Mouse (Mus musculus): ENCODE measurements at regions not wholly inside any gene's neighbourhood (a gene's known extent, or its start where the extent isn't known, plus 50 kb on each side); places are given as distances from the start of the nearest gene placed in this dataset.

DNA sequence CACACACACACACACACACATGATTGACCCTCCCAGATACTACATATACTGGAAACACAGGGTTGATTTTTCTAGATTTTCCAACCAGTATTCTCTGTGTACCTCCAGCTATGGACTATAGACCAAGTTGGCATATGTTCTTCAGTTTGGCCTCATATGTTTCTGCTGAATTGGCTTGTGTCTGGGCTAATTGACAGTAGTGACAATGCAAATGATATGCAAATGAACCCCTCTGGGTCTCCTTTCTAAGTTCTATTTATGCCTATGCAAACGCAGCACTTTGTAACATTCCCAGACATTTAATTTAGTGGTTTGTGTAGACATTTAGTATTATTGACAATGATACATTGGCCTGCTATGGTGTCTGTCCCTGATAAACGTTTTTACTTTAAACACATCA is 582.0 kb upstream of the Negr1 start:
- in situ Hi-C loops (cut with MboI, MseI) = no loop called here

DNA sequence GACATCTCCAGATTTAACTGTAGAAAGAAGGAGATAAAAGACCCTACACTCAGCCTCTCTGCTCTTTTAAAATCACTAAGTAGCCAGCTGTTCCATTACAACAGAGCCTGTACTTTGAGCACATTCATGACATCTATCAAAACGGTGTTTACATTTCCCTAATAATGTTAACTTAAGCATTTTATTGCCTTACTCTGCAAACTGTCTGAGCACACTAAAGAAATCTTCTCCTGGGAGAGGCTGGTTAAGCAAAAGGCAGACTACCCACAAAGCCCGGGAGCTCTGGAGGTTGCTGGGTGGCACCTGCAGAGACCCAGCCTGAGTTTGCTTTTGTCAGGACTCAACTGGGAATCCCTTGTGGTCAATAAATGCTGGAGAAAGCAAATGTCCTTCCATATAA is 567.5 kb upstream of the Negr1 start:
- in situ Hi-C loops (cut with MboI, MseI) = no loop called here

DNA sequence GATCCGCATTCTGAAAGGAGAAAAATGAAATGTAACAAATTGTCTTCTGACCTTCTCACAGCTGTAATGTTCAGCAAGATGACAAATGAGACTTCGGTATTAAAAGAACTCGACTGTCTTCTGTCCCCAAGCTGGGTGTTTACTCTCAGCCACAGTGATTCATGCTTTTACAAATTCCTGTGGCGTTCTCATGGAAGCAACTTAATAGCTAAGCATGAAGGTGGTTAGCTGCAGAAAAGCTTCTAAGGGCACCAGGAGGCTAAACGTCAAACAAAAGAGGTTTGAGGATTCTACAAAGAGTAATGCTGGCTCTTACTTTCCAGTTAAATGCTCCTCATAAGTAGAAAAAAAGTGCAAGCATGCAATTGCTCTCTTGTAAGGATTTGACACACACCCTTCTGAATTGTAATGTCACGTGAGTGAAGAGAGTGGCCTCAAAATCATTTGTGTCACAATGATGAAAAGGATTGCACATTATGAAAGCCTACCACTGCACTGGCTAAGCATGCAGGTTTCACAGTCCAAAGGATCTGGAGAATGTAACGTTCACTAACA is 543.8 kb upstream of the Negr1 start:
- in situ Hi-C loops (cut with MboI, MseI) = no loop called here

DNA sequence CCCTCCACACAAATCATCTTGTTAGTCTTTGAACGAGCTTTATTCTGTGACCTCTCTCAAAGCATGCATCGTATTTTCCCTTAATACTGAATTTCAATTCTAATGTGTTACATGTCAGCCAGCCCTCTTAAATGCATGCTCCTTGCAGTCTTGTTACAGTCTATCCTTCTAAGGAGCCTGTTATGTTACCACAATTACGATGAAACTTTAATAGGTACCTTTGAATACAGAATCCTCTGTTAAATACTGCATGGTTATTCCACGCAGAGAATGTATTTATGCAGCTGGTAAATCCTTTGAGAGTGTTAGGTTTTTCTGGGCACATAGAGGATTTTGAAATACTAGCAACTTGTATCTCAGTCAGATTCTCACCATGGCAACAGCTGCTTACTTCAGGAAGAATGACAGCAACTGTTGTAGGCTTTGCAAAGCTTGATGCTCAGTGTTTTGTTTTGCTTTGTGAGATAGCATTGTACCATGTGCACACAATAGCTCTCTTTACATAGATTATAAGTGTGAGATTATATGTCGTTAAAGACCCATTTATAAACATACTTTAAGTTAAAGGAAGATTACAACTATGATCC is 532.9 kb upstream of the Negr1 start:
- in situ Hi-C loops (cut with MboI, MseI) = no loop called here

DNA sequence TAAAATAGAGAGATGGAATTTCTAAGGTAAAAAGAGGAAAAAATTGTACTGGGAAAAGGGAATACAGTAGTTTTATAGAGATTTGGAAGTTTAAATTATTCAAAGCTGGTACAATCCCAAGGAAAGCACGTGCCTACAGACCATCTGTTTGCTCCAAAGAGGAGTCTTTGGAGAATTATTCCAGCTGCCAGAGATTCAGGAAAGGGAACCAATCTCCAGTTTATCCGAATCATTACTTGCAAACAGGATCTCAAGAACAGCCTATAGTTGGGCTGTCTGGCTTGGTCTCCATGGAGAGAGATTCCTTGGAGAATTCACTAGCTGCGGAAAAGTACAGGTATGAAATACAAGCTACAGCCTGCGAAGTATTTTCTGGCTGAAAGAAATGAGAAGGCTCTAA is 491.3 kb upstream of the Negr1 start:
- in situ Hi-C loops (cut with MboI, MseI) = no loop called here

DNA sequence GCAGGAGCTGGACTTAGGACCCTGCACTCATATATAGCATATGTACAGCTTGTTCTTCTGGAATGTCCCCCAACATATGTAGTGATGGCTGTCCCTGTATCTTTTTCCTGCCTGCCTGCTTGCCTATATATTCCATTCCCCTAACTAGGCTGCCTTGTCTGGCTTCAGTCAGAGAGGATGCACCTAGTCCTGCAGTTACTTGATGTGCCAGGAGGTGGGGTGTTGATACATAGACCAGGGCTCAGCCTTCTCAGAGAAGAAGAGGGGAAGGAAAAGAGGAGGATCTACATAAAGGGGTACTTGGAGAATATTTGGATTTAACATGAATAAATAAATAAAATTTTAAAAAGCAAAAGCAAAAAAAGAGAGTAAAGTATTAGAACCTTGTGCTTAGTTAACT is 479.3 kb upstream of the Negr1 start:
- in situ Hi-C loops (cut with MboI, MseI) = no loop called here

DNA sequence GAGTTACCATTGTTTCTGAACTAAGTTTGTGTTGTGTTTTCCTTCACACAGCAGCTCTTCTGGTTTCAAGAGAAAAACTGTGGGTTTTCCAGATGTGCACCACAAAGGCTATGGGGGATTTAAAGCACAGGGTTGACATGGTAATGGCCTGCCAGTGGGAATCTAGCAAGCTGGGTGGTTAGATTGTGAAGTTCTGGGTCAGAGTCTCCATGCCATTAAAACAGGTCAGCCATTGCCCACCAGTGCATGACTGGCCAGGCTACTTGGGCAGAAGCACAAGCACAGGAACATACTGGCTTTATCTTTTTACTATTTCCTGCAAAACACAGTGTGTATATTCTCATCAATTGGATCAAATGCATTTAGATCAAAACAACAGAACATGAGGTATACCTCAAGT is 467.9 kb upstream of the Negr1 start:
- in situ Hi-C loops (cut with MboI, MseI) = no loop called here

DNA sequence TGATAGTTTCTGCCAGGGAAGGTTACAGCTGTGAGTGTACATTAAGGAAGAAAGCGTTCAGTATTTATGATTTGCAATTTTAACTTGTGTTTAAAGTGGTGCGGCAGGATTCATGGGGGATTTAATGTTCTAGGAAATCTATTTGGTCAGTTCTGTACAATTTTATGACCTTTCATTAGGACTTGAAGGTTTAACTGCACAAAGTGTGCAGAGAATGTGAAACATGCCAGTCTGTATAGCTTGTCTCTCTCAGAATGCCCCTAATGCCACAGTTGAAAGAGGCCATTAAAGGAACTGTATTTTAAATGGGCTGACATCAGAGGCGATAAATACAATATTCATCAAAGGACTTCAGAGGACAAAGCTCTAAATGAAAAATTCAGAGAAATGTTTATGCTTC is 466.6 kb upstream of the Negr1 start:
- in situ Hi-C loops (cut with MboI, MseI) = no loop called here

DNA sequence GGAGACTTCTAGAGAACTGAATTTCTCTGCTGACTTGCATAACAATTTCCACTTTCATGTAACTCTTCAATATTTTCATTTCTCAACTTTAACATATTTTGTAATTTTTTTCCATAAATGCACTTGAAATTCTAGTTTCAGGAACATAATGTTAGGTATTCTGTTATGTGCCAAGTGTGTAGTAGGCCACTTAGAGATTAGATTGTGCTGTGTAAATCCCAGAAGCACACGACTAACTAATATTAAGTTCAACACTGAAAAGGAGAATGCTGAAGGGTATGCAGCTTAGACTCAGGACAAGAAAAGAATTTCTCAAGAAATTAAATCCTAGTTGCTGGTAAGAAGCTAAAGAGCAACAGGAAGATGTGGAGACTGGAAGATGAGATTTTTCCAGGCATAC is 455.8 kb upstream of the Negr1 start:
- in situ Hi-C loops (cut with MboI, MseI) = no loop called here

DNA sequence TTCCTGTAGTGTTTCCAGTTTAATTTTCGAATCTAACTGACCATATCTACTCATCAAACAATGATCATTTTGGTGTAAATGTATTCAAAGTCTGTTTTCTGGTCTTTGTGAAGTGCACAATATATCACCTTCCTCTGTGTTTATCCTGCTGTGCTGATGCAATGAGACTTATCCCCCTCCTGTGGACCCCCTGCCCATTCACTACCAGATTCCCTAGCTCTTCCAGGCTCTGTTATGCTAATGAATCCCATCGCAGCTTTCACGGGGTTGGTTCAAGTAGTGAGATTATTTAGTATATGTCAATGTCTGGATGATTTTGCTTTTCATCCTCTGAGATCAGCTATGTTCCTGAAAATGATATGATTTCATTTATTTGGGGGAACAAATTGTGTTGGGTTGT is 441.3 kb upstream of the Negr1 start:
- in situ Hi-C loops (cut with MboI, MseI) = no loop called here

DNA sequence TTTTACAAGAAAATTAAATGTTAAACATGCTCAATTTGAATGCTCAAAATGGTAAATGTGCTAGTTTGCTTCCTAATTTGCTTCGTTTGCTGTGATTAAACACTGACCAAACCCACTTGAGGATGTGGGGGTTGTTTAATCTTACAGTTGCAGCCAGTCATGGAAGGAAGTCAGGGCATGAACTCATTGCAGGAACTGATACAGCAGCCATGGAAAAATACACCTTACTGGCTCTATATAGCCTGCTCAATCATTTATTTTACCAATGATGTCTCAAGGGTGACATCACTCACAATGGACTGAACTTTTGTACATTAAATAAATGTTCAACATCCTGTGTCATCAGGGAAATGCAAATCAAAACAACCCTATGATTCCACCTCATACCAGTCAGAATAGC is 430.0 kb upstream of the Negr1 start:
- in situ Hi-C loops (cut with MboI, MseI) = no loop called here

DNA sequence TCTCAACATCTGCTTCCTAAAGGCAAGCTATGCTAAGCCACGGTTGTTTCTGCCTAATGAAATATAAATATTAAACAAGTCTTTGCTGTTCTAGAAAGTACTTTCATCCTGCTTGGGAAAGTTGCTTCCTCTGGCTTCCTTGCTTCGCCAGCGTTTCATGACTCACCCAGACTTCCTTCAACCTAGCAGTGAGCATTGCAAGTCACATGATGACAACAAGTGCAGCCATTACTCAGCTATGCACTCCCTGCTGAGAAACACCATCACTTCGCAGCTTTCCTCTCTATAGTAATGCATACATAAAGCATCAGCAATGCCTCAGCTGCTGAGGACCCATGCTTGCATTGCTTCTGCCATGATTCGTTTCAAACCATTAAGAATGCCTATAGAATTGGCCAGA is 420.2 kb upstream of the Negr1 start:
- in situ Hi-C loops (cut with MboI, MseI) = no loop called here

DNA sequence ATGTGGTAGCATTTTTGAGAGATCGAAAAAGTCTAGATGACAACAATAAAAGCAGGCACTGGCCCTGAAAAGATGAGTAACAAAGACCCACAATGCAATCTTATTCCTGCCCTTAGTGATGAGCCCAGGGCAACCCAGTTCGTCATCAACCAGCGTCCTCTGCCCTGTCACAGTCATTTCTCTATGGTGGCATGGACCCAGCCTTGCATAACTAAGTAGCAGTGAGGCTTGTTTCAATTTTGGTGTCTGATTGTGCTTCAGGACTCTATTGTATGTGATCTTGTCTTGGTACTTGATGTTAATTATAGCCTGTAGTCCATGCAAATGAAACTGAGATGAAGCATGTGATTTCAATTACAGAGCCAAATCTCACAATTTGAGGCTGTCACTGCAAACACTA is 412.3 kb upstream of the Negr1 start:
- in situ Hi-C loops (cut with MboI, MseI) = no loop called here

DNA sequence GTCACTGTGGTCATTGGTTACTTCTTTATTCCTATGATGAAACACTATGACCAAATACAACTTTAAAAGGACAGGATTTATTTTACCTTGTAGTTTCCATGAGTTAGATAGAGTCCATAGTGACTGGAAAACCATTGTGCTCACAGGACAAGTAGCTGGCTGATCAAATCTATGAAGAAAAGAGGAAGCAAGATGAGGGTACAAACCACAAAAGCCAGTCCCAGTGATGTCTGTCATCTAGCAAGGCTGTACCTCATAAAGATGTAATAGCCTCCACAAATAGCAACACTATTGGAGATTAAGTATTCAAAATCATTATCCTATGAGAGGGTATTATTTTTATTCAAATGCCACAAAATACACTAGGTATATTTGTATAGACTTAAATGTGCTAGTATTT is 391.5 kb upstream of the Negr1 start:
- in situ Hi-C loops (cut with MboI, MseI) = no loop called here

DNA sequence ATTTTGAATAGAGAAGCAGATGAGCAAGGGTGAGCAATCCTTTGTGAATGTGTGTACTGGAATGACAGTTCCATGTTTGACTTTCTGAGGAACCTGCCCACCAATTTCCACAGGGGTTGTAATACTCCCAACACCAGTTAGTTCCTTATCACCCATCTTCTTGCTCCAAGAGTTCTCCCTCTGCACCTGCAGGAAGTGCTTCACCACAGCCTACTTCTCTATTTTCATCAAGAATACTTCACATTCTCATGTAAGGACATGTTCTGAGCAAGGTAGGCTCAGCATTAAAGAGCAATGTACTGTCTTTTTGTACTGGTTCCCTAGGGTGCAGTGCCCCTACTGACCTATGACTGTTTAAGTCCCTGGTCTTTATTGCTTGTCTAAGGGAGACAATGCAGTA is 362.9 kb upstream of the Negr1 start:
- in situ Hi-C loops (cut with MboI, MseI) = loop anchor here (10.0 kb wide), 1 partner anchor 886 kb away; no protein-coding TSS in a partner anchor

DNA sequence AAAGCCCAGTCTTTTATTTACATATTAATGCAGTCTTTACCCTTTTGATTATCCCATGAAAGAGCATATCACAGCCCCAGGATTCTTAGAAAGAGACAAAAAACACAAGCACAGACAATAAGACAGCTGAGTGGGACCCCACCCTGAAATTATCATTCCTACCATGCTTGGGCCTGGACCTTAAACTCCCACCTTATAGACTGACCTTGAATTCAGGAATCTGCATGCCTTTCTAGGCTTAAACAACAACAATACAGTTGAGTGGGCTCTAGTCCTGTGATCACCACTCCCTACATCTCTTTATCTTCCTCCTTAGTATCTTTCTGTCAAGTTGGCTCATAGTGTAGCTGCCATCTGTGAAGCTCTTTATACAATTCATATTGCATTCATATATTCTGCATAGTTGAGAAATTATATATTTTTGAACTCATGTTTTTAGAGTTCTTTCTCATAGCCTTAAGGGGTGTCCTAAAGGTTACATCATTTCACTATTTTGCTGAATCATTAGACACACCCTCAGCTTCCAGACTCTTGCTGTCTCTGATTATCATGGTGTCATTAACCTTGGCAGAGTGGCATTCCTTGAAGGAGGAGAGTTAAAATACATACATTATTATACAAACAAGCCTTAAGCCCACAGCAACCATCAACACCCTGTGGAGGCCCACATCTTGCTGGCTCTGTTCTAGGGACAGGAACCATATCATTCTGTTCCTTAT is 361.7 kb upstream of the Negr1 start:
- in situ Hi-C loops (cut with MboI, MseI) = loop anchor here (10.0 kb wide), 1 partner anchor 885 kb away; no protein-coding TSS in a partner anchor

DNA sequence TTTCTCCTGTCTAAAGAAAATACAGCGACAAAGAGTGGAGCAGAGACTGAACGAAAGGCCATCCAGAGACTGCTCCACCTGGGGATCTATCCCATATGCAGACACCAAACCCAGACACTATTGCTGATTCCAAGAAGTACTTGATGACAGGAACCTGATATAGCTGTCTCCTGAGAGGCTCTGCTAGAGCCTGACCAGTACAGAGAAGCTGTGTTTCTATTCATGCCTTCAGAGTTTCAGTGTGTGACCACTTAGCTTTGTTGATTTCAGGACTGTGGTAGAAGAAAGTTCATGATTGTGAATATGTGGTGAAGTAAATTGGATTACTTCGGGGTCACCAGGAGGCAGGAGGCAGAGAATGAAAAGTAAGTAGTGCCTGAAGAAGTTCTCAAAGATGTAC is 356.3 kb upstream of the Negr1 start:
- in situ Hi-C loops (cut with MboI, MseI) = no loop called here

DNA sequence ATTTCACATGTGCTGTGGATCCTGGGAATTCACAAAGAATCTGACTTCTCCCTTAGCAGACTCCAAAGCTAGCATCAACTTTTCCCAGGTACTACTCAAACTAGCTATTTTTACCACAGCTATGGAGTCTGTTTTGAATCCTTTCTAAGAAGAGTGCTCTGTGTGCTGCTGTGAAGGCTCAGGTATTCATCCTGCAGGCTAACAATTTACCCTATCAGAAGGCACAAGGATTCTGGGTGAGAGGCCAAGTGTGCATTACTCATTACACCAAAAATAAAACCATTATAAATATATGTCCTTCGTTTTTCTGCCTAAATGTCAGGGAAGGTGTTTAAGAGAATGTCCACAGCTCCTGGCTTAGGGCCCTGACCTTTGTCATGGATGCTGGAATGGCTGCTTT is 353.2 kb upstream of the Negr1 start:
- in situ Hi-C loops (cut with MboI, MseI) = no loop called here

DNA sequence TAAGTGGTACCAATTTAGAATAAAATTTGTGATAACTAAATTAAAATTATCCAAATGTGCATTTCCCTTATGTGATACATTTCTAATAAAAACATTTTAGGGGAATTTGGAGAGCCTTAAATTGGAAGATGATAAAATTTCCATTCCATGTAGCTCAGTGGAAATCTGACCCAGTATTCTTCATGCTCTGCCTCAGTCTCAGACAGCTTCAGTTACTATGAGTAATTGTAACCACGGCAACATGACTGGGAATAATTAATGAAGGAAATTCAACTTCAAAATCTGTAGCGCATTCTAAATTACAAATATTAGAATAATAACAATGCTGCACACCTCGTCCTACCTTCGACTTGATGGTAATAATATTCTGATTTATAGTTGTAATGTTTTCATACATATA is 350.8 kb upstream of the Negr1 start:
- in situ Hi-C loops (cut with MboI, MseI) = no loop called here

DNA sequence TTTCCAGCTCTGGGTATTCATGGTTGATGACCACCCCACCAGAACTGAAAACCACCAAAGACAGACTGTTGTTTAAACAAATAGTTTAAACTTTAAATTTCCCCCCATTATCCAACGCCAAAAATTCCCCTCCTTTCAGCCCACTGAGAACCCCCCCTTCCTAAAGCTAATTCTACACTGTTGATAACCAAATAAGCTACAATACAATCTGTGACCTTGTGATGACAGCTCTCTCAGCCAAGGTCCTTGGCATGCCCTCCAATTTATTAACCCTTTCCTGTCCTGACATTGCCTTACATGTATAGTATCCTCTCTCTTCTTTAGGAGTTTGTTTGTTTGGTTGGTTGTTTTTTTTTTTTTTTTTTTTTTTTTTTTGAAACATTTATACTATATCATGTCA is 346.8 kb upstream of the Negr1 start:
- in situ Hi-C loops (cut with MboI, MseI) = no loop called here

DNA sequence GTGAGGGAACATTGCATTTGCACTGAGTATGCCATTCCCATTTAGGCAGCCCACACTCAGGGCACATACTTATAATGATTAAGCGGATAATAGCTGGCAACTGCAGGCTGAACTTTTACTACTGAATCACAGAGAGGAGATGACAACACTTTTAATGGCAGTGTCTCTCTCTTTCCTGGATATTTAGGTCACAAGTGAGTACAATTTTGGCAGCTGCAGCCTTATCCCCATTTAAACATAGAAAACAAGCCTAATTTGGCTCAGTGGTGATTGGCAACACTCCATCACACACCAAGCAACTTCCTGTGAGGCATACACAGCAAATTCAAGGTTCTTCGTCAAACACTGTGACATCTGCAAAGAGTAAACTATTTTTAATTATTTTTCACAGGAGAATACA is 329.5 kb upstream of the Negr1 start:
- in situ Hi-C loops (cut with MboI, MseI) = no loop called here

DNA sequence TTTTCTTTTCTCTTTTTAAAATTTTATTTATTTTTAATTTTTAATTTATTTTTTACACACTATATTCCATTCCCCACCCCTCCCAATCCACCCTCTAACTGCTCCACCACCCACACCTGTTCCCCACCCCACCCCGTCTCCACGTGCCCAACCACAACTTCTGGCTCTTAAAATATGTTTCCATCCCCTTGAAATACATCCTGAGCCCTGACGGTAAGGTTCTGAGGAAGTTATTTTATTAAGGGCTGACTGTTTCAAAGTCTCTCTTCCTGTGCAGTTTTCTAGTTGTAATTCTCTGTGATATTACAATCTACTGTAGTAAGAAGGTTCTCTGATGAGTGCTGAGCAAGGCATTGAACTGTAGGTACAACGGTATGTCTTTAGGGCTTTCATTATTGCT is 325.6 kb upstream of the Negr1 start:
- in situ Hi-C loops (cut with MboI, MseI) = no loop called here

DNA sequence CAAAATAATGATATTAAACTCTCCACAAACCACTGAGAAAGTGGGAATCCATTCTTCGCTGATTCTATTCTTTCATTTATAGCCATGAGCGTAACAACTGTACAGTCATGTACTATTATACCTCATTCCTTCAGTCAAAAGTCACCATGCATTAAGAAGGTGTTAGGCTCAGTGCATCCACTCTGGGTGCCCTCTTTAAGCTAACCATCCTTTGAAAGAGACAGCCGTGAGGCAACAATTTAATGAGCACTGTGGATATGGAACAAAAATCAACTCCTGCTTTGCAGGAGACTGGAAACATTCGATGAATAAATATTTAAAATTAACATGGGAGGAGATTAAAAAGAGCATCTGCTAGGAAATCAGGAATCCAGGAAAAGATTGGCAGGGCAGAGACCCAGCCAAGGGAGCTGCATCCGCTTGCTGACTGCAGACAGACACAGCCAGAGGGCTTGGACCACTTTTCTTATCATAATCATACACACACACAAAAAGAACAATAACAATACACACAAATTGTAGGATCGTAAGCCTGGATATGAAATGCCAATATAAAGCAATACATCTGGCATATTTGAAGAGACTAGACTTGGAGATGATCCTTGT is 309.2 kb upstream of the Negr1 start:
- in situ Hi-C loops (cut with MboI, MseI) = no loop called here

All from regulatory T cell (primary cell).